Mouse (Mus musculus): Measurements from ENCODE around the gene Umps. TPM values are rescaled to one million over a fixed set of nuclear protein-coding genes. Genes with fewer than 3 reads are reported as not detected.

Gene Umps
- total and polyA plus RNA-seq, 3 experiments = 115 to 173 (median 161) TPM

- Histone ChIP-seq H3K9me3 (replicated peaks; ENCODE audit: low read length) (no peaks in the 10 kb centered on the region), H3K4me3 (replicated peaks in 1 of 3; ENCODE audit: low read depth in 2 of 3, low read length in 2 of 3, poor library complexity in 1 of 3) (no peak overlapping the region), H3K79me2 (replicated peaks; ENCODE audit: control insufficient read depth, extremely low read depth, insufficient read depth, poor library complexity, severe bottlenecking) (no peaks in the 10 kb centered on the region), H3K27ac (ENCODE audit: insufficient read depth, low read depth) (no peak overlapping the region), H3K9ac (ENCODE audit: insufficient read depth, low read depth) (no peak overlapping the region), H3K4me1 (ENCODE audit: control insufficient read depth in 1 of 2, insufficient read depth in 2 of 2) (0 out of 4 replicates have a peak, but pooled peaks cover 0 to 3% of the 10 kb centered on the region in 2 experiments), H3K36me3 (replicated peaks in 1 of 2; ENCODE audit: control insufficient read depth in 1 of 2, insufficient read depth in 1 of 2, low read length in 1 of 2) (peaks cover 0 to 5% of the 10 kb centered on the region in 2 experiments), H3K4me2 (ENCODE audit: insufficient read depth, low read depth, poor library complexity, severe bottlenecking) (no peak overlapping the region), H3K27me3 (replicated peaks) (peaks cover 23% of the 10 kb centered on the region)
- dilution Hi-C loops (cut with MboI; ENCODE audit: extremely low pct_ligation_motif_present, extremely low pct_unique_long_range_greater_than_20kb, low sequenced_read_pairs) (no loop called here), in situ Hi-C loops (cut with MboI; ENCODE audit: low pct_ligation_motif_present, low pct_unique_long_range_greater_than_20kb, low sequenced_read_pairs) (no loop called here)
- no peak for DNase-seq (ENCODE audit: extremely low read depth)
- TF ChIP-seq MYC (IDR thresholded peaks at IDR 0.05; ENCODE audit: low read depth, low read length) (no peak), CHD2 (IDR thresholded peaks at IDR 0.05; ENCODE audit: low read length) (no peak), ZMIZ1 (IDR thresholded peaks at IDR 0.05; ENCODE audit: low read depth, low read length) (no peak), TCF12 (IDR thresholded peaks at IDR 0.05; ENCODE audit: low read depth, low read length) (no peak), SMC3 (IDR thresholded peaks at IDR 0.05; ENCODE audit: low read depth, low read length) (no peak), USF2 (conservative IDR thresholded peaks at IDR 0.05; ENCODE audit: low read depth, low read length) (no peak), KAT2A (IDR thresholded peaks at IDR 0.05; ENCODE audit: insufficient replicate concordance, low read length) (no peak), EP300 (IDR thresholded peaks at IDR 0.05; ENCODE audit: low read length) (no peak)
Observed at GRCm38 (mm10) chr16:33923758-33924157, 43.1 kb downstream of the Umps start.

GRCm38 (mm10) chr16:33923001-33923316 is 43.9 kb downstream of the Umps start:
- no peak overlapping the region for H3K9ac ChIP-seq (ENCODE audit: insufficient read depth, low read depth)
- dilution Hi-C loops (cut with MboI; ENCODE audit: extremely low pct_ligation_motif_present, extremely low pct_unique_long_range_greater_than_20kb, low sequenced_read_pairs) = no loop called here

GRCm38 (mm10) chr16:33922111-33923000 is 44.5 kb downstream of the Umps start:
- Histone ChIP-seq H3K27ac (ENCODE audit: insufficient read depth, low read depth) (no peak overlapping the region), H3K36me3 (replicated peaks in 1 of 2; ENCODE audit: control insufficient read depth in 1 of 2, insufficient read depth in 1 of 2, low read length in 1 of 2) (peaks cover 0 to 5% of the 10 kb centered on the region in 2 experiments), H3K9me3 (replicated peaks; ENCODE audit: low read length) (no peaks in the 10 kb centered on the region), H3K27me3 (replicated peaks) (peaks cover 21% of the 10 kb centered on the region), H3K4me1 (ENCODE audit: control insufficient read depth in 1 of 2, insufficient read depth in 2 of 2) (0 out of 4 replicates have a peak, but pooled peaks cover 0 to 3% of the 10 kb centered on the region in 2 experiments), H3K9ac (ENCODE audit: insufficient read depth, low read depth) (no peak overlapping the region), H3K4me3 (replicated peaks in 1 of 3; ENCODE audit: low read depth in 2 of 3, low read length in 2 of 3, poor library complexity in 1 of 3) (no peak overlapping the region), H3K4me2 (ENCODE audit: insufficient read depth, low read depth, poor library complexity, severe bottlenecking) (no peak overlapping the region), H3K79me2 (replicated peaks; ENCODE audit: control insufficient read depth, extremely low read depth, insufficient read depth, poor library complexity, severe bottlenecking) (no peaks in the 10 kb centered on the region)
- no peak for DNase-seq (ENCODE audit: extremely low read depth)
- TF ChIP-seq RCOR1 (conservative IDR thresholded peaks at IDR 0.05; ENCODE audit: low read depth, low read length) (no peak), PAX5 (IDR thresholded peaks at IDR 0.05; ENCODE audit: low read length) (no peak), ETS1 (conservative IDR thresholded peaks at IDR 0.05; ENCODE audit: low read depth, low read length) (no peak), JUND (conservative IDR thresholded peaks at IDR 0.05; ENCODE audit: low read depth, low read length) (no peak), NELFE (IDR thresholded peaks at IDR 0.05; ENCODE audit: low read depth, low read length) (no peak), NRF1 (IDR thresholded peaks at IDR 0.05; ENCODE audit: low read depth, low read length) (no peak), MAX (IDR thresholded peaks at IDR 0.05; ENCODE audit: low read length) (no peak), KAT2A (IDR thresholded peaks at IDR 0.05; ENCODE audit: insufficient replicate concordance, low read length) (no peak), HCFC1 (IDR thresholded peaks at IDR 0.05; ENCODE audit: low read depth, low read length) (no peak), EP300 (IDR thresholded peaks at IDR 0.05; ENCODE audit: low read length) (no peak)
- in situ Hi-C loops (cut with MboI; ENCODE audit: low pct_ligation_motif_present, low pct_unique_long_range_greater_than_20kb, low sequenced_read_pairs) (no loop called here), dilution Hi-C loops (cut with MboI; ENCODE audit: extremely low pct_ligation_motif_present, extremely low pct_unique_long_range_greater_than_20kb, low sequenced_read_pairs) (no loop called here)

More at GRCm38 (mm10) chr16:33923001-33923316, 43.9 kb downstream of the Umps start:
- peaks cover 21% of the 10 kb centered on the region for H3K27me3 ChIP-seq (replicated peaks)
- H3K27ac ChIP-seq (ENCODE audit: insufficient read depth, low read depth) = no peak overlapping the region
- no peak for DNase-seq (ENCODE audit: extremely low read depth)
- no peak overlapping the region for H3K4me3 ChIP-seq (replicated peaks in 1 of 3; ENCODE audit: low read depth in 2 of 3, low read length in 2 of 3, poor library complexity in 1 of 3)
- H3K9me3 ChIP-seq (replicated peaks; ENCODE audit: low read length) = no peaks in the 10 kb centered on the region
- H3K4me2 ChIP-seq (ENCODE audit: insufficient read depth, low read depth, poor library complexity, severe bottlenecking) = no peak overlapping the region
- in situ Hi-C loops (cut with MboI; ENCODE audit: low pct_ligation_motif_present, low pct_unique_long_range_greater_than_20kb, low sequenced_read_pairs) = no loop called here
- peaks cover 0 to 5% of the 10 kb centered on the region in 2 experiments for H3K36me3 ChIP-seq (replicated peaks in 1 of 2; ENCODE audit: control insufficient read depth in 1 of 2, insufficient read depth in 1 of 2, low read length in 1 of 2)
- TF ChIP-seq ETS1 (conservative IDR thresholded peaks at IDR 0.05; ENCODE audit: low read depth, low read length) (no peak), TCF12 (IDR thresholded peaks at IDR 0.05; ENCODE audit: low read depth, low read length) (no peak), RAD21 (IDR thresholded peaks at IDR 0.05; ENCODE audit: low read depth, low read length) (no peak), MYC (IDR thresholded peaks at IDR 0.05; ENCODE audit: low read depth, low read length) (no peak), IRF4 (IDR thresholded peaks at IDR 0.05; ENCODE audit: low read depth, low read length) (no peak), HCFC1 (IDR thresholded peaks at IDR 0.05; ENCODE audit: low read depth, low read length) (no peak)
- H3K79me2 ChIP-seq (replicated peaks; ENCODE audit: control insufficient read depth, extremely low read depth, insufficient read depth, poor library complexity, severe bottlenecking) = no peaks in the 10 kb centered on the region
- 0 out of 4 replicates have a peak, but pooled peaks cover 0 to 3% of the 10 kb centered on the region in 2 experiments for H3K4me1 ChIP-seq (ENCODE audit: control insufficient read depth in 1 of 2, insufficient read depth in 2 of 2)
